Mouse (Mus musculus) mesoderm, embryonic 11.5 days (tissue): Measurements from ENCODE around the gene Pax8.

Source experiments
- DNase-seq: peaks from one replicate; pipeline ENCODE4 v3.0.0-alpha.2; 2012; ENCODE audit warnings: low read depth, low spot score

Pax8 gene

DNA sequence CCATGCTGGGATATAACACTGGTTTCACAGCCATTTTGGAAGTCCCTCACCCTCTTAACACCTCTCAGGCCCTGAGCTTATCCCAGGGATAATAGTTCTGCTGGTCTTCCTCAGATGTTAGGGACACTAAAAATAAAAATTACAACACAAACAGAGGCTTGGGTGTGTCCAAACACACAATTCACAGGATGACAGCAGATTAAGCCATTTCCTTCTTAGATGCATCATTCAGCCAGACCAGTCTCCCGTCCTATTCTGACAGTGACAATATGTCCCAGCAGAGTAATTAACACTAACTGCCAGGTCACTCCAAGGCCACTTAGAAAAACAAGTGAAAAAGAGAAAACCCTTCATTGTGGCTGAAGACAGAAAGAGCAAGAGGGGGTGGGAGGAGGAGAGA, 8.2 kb downstream of the Pax8 start:
- DNase-seq: no peak

DNA sequence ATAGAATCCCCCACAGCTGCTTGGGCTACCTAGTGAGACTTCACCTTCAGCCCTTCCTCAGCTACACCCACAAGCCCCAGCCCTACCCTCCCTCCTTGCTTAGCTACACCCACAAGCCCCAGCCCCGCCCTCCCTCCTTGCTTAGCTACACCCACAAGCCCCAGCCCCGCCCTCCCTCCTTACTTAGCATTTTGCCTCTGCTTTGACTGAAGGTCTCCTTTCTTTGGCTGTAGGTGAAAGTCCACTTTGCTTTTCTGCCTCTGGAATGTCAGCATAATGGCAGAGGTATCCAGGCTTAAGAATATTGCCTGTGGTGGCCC, 14.6 kb downstream of the Pax8 start:
- DNase-seq: no peak

DNA sequence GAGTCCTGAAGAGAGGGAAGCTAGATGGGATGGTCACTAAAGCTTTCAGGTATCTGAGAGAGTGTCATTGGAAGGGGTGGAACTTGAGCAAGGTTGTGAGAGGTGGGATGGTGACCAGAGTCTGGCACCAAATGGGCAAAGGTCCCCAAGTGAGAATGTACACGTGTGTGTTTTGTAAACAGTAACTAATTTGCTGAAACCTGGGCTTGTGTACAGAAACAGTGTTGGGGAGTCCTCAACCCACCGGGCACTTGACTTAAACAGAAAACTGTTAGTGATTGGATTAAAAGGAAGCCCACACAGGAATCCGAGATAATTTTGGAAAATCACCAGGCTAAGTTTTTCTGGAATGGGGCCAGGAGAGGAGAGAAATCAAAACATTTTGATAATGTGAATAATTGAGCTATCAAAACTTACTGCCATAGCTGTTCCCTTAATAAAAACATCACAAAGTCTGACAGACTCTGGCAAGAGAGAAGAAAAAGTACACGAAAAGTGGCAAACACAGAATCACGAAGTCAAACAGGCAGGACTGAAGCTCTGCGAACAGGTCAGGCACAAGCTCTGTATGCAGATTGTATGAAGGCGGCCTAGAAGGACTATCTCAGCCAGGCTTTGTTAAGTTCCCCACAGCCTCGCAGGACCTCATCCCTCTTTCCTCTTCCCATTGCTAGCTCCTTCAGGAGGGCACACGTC, 15.1 kb downstream of the Pax8 start:
- no peak for DNase-seq

DNA sequence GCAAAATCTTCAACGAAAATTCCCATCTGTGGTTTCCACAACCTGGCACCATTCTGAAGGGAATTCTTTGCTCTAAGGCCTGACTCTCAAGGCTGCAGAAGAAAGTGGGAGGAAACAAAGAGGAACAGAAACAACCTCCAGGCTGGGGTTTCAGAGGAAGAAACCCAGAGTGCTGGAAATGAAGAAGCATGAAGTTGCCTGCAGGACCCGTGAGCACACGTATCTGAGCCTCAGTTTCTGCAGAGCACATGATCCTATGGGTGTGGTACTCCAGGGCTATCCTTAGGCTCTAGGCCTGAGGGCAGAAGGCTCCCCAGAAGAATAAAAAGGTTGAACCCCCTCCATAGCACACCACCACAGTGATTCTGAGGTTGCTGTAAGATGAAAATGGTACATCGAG, 18.6 kb downstream of the Pax8 start:
- no peak for DNase-seq

DNA sequence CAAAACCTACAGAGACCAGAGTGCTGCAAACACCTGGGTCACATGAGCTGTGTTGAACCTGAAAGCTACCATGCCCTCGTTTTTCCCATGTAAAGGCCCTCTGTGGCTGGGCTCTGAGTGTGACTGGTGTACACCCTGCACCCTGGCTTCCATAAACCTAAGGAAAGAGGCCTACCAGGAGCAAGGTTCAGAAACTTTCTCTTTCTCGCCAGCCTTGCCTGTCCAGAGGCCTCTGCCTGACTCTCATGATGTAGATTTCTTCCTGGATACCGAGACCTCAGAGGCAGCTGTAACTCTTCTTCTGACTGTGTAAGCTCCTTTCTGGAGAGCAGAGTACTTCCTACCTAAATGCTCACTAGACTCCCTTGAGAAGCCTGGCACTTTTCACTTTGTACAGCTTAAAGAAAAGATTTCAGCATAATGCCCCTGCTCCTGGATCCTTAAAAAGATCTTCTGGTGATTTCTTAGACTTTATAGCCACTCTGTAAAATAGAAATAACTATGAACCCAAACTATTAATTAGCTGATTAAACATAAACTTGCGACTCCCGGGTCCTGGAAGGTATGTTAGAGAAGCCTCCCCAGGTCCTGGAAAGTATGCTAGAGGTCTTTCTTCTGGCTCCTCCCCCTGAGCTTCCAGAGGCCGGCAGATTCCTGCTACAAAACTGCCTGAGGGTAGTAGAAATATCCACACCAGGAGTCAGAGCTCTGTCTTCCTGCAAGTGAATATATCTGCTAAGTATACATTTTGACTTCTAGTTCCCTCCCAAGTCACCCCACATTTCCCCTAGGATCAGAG, 20.1 kb downstream of the Pax8 start:
- no peak for DNase-seq

DNA sequence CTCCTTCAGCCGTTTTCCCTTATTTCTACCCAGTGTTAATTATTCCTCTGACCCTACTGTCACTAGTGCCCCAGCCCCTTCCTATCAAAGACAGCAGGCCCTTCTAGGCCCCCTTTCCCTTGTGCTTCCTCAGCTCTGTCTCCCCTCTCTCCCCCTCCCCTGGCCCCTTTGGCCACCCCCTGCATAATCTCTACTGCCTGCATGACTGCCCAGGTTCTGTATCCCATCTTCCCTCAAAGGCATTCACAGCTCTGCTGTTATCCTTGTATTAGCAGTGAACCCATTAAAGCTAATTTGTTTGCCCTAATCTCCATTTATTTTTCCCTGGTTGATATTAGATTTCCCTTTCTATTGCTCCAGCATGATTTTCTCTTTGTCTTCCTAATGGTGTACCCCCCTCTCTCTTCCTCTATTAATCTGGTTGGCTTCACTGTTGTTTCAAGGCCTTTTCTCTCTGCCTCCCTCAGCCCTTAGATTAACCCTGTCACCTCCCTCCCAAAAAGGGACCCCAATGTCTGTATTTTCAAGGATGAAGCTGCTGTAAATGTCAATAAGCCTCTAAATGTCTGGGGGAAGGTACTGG, 20.9 kb downstream of the Pax8 start:
- no peak for DNase-seq

DNA sequence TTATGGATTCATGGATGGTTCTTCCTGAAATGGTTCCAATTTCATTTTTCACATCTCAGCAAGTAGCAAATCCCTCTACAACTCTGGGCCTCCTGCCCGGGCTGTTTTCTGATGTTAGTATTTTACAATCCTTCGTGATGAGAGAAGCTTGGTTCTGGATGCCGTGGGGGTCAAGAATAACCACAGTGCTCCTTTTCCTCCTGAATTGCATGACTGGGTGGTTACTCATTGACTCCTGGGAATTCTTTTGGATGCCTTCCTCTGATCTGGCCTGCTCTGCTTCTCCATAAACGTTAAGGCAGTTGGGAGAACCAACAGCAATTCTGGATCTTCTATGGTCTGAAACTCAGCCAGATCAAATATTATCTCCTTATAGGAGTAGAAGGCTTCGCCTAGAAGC, 22.2 kb downstream of the Pax8 start:
- DNase-seq: no peak

DNA sequence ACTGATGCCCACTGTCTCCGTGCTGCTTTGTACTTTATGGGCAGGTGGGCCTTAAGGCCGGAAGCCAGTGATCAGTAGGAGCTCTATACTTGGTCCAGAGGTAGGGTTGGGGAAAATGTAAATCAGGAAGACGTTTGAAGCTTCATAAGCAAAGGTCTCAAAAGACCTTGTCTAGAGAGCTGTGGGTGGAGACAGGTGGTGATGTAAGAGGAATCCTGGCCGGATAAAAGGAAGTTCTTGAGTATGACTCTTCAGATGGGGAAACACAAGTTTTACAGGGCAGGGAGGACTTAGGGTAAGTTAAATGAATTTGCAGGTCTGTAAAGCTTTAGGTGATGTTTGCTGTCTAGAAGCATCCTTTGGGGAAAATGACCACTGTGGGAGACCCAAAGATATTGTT, 26.3 kb downstream of the Pax8 start:
- no peak for DNase-seq

DNA sequence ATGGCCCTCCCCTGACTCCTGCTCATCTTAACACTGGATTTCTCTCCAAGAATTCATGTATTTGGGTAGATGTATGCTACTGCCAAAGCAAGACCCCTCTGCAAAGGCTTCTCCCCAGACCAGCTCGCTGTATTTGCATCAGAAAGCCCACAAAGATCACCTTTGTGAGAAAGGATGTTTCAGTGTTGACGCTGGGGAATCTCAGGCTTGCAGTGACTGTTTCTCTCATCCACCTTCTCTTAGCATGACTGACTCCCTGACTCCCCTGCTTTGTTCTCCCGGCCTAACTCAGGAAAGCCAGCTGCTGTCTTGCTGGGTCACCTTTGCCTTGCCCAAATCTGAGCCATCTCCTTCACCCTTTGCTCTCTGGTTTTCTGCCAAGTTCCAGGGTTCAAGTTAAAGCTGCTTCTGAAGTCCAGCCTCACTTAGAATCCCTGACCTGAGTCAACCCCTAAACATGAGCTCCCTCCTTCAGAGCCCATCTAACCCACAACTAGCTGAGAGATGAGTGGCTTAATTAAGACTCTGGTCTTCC, 32.1 kb downstream of the Pax8 start:
- no peak for DNase-seq

DNA sequence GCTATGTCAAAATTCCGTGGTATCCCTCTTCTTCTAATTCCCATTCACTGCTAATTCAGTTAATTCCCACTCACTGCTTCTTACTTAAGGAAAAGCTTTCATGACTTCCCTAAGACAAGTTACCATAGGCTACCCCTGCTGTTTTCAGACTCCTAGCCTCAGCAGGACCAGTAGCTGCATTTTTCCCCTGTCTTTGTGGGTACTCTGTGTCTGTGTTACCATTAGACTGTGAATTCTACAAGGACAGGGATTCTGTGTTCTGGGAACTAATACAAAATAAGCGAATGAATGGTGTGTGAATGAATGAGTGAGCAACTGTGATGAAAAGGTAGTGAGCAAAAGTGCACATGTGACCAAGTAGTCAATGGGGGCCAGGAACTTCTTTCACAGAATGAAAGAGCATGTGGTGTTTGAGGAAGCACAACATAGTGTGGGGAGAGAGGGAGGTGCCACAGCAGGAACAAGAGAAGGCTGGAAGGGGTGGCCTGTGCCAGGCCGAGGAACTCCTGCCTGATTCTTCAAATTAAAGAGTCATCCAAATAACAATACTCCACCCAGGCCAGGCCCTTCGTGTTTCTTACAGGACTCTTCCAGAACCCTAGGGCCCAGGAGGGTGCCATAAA, 33.0 kb downstream of the Pax8 start:
- DNase-seq: no peak

DNA sequence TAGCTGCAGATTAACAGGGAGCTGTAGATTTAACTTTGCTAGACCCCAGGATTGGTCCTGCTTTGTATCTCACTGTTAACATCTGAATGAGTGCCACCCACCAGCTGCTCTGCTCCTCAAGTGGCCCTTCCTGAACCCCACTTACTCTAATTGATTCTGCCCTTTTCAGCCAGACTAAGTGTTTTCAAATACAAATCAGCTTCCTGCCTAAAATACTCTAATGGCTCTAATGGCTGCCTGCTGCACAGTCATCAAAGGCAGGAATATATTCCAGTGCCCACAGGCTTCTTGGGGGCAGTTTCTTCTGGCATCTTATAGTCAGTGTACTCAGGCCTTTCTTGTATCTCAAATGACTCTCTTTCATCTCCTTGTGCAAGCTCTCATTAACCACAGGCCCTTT, 33.5 kb downstream of the Pax8 start:
- no peak for DNase-seq

DNA sequence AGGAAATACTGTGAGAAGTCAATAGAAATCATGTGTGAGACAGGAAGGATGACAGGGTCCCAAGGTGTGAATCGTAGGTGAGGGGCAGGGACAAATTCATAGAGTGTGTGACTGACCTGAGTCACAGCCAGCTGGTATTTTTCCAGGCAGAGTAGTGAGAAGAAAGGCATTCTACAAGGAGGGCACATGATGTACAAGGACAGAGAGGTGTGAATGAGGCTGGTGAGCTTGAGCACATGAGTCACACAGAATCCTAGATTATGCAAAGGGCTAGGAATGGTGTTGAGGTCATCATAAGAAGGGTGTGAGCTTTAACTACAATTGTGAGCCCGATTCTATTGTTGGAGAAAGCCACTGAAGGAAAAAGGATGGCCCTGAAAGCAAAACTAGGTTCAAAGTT, 35.3 kb downstream of the Pax8 start:
- no peak for DNase-seq

DNA sequence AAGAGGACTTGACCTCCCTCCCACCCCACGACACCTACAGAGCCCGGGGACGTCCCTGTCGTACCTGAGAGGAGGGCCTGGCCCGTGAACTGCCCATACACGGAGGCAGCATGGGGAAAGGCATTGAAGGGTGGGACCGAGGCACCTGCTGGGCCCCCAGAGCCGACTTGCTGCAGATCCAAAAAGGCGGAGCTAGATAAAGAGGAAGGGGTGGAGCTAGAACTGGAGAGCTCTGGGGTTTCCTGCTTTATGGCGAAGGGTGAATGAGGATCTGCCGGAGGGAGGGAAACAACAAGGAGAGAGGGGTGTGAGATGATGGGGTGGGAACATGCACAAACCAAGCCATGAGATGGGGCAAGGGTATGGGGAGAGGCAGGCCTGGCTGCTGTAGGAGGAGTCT, 39.7 kb downstream of the Pax8 start:
- DNase-seq: no peak

DNA sequence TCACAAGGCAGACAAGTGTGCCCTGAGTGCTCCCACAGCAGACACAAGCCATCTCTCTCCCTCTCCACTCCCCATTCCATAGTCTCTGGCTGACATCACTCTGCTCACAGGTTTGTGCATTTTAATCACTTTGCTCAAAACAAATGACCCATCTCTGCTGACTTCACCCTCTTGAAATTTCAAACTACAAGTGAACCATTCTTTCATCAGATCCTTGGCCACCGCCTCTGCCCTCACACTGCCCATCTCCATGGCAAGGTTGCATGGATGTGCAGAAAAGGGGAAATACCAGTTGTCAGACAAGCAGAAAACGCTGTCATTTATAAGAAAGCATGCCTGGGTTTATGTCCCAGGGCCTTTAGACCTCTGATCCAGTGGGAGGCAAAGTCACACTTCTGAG, 40.7 kb downstream of the Pax8 start:
- no peak for DNase-seq

DNA sequence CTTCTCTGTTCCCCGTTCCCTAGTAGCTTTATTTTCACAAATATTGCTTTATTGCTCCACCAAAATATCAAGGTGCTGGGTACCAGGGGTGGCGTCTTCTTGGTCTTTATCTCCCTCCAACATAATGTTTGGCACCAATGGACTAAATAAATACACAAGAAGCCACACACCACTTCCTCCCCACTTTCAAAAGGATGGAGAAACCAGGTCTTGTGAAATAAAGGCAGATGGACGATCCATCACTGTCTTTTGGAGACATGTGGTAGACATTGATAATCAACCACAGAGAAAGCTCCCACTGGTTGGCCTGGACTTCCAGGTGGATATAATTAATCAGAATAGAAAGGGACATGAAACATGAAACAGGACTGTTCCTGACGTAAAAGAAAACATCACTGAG, 45.6 kb downstream of the Pax8 start:
- no peak for DNase-seq

DNA sequence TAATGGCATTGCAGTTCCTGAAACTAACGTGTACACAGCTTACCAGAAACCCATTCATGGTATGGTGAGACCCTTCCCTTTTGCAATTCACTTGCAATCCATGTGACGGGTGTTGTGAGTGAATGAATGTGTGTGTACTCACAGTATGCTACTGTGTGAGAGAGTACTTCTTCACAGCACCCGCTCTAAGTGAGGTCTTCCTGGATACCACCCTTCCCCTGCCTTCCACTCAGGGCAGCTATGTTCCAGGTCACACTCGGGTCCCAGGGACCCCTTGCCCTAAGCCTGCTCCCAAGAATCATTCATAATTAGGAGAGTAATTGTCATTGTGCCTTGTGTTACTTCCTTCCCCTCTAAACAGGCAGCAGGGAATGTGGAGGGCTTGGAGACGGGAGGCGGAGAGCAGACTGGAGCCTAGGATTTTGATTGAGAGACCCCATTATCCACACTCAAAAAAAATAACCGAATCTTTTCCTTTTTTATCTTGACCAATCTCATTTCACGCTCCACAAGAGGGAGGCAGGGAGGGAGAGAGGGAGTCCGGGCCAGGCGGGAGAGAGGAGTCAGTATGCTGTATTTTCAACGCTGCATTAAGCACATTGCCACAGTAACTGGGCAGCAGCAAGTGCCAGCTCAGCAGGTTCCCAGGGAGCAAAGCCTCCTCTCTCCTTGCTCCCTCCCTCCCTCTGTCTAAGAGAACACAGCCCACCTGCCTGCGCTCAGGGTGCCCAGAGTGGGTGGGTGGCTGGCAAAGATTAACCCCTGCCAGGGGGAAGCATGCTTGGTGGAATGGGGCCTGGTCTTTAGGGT, 47.3 kb downstream of the Pax8 start:
- peak; percentile 12 for DNase-seq

DNA sequence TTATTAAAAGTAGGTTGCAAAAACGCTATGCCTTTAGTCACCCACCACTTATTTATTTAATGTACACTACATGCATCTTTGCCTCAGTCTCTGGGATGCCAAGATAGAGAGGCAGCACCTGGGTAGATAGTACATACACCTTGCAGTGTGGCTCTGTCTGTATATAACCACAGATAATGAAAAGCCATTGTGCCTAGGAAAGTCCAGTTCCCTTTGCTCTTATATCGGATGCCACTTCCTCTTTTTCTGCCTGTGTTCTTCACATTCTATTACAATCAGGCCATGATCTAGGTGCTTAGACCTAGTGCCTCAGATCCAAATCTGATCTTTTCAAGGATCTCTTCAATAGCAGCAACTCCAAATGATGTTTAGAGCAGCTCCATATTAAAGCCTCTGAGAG, 49.8 kb downstream of the Pax8 start:
- no peak for DNase-seq

DNA sequence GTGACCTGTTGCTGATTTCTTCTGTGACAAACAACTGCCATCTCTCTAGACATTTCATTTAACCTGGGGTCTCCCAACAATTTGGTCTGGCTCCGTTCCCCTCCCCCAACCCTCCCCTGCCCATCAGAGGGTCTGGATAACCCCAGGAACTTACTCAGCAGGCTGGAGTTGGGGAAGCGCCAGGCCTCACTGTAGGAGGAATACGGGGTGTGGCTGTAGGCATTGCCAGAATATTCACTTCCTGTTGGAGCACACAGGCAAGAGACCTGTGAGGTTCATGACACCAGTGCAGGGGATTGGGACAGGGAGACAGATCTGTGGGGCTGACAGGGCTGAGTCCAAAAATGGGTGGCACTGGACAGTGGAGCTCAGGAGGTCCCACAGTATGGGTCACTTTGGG, 52.6 kb downstream of the Pax8 start:
- no peak for DNase-seq

DNA sequence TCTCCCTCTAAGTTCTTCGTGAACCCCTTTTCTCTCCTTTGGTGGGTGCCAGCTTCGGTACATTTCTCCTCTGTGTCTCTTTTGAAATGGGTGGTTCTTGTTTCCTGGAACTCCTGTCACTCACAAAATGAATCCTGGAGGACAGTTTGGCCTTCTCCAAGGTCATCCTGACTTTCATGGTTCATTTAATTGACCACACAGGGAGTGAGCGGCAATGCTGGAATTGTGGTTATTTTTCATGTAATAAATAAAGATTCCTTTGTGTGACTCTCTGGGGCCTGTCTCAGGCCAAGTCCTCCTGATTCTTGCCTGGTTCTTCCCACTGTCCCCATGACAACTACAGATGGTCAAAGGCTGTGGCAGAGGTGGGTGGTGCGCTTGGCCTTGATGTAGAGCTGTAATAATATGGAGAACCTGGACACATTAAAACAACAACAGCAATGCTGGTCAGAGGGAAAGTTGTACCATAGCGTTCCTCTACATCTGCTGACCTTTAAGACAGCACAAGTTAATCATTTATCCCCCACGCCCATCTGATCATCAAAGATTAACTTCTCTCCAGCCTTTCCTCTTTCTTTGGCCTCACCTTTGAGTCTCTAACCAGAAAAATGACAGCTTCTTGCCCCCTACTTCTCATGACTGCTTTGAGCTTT, 54.1 kb downstream of the Pax8 start:
- DNase-seq: no peak

DNA sequence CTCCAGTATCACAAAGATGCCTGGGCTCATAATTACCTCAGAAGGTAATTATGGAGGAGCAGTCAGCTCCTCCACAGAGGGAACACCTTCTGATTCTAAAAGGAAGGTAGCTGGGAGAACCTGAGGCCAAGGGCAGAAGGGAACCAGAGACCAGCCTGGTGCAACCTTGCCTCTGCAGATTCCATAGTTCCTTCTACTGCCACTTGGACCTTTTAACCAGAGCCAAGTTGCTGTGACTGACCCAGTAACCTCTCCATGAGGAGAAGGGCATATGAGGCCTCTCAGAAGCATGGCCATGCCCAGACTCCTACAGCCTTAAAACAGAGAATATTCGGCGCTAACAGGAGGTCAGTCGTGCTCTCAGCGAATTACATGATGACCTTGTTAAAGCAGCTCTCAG, 57.8 kb downstream of the Pax8 start:
- no peak for DNase-seq

DNA sequence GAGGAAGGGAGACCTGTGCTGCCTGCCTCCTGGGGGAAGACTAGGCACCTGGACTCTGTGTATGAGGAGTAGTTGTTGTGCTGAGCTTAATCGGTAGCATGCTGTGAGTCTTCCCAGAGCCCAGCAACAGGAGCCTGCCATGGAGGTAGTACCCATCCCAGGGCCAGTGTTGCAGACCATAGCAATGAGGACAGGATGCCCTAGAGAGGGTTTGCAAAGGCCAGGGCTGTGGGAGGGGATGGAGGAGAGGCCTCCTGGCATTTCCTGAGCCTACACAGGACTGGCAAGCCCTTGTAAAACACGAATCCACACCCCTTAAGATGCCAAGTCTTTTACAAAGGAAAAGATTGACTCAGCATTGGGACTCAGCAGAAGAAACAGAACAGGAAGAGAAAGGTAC, 58.3 kb downstream of the Pax8 start:
- DNase-seq: no peak
